Mouse (Mus musculus) adrenal gland (tissue): ENCODE measurements at regions not wholly inside any gene's neighbourhood (a gene's known extent, or its start where the extent isn't known, plus 50 kb on each side); places are given as distances from the start of the nearest gene placed in this dataset.
"Not testable (repeated sequence)": the region's sequence is repeated elsewhere in the genome, so short reads cannot be mapped to it uniquely, and the experiment has no call there.

Source experiments
- intact Hi-C: fragments of 180-260 bp; cut with DNase I; formaldehyde crosslinking; loops from one replicate; pipeline ENCODE4 v1.15.1; 2025

DNA sequence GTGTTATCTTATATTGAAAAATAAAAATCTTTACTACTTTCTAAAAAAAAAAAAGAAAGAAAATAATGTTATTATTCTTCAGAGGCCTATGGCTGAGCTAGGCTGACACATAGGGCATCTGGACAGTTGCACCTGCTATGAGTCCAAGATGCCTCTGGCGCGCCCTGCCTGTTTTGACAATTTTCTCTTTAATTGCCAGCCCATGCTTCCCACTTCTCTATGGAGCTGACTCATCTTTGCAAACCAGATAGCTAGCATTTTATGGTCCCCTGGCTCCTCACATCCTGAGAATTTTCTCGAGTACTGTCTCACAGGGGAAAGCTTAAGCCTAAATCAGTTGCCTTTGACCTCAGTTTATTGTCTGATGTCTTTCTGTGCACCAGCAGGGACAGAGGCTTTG lies 232.2 kb downstream of the Utp18 start:
- intact Hi-C loops: no loop called here

- intact Hi-C loops: not testable (repeated sequence)
These were observed 233.6 kb downstream of the Utp18 start for GRCm38 (mm10) chr11:93651966-93652365.
